Mouse (Mus musculus): ENCODE results near the gene Gm11555. TPM values are rescaled to one million over a fixed set of nuclear protein-coding genes. Genes with fewer than 3 reads are reported as not detected.
"Not testable (repeated sequence)": the region's sequence is repeated elsewhere in the genome, so short reads cannot be mapped to it uniquely, and the experiment has no call there.

Gm11555 gene
- polyA plus RNA-seq, 1 experiment from 2014 or later = not detected

GRCm38 (mm10) chr11:99646444-99646843 lies 3.6 kb downstream of the Gm11555 start:
- WGBS = 85% methylated on average over 15 of the region's 15 CpGs
- H3K36me3 ChIP-seq (ENCODE audit: control insufficient read depth, insufficient read depth, low read length) = no peaks in the 10 kb centered on the region

GRCm38 (mm10) chr11:99644351-99644750 lies 5.7 kb downstream of the Gm11555 start:
- Histone ChIP-seq H3K4me1 (ENCODE audit: control insufficient read depth, insufficient read depth, low read depth, low read length) (no peaks in the 10 kb centered on the region), H3K4me2 (ENCODE audit: low read length) (no peak overlapping the region), H3K36me3 (ENCODE audit: control insufficient read depth, insufficient read depth, low read length) (no peaks in the 10 kb centered on the region), H3K9me3 (ENCODE audit: control insufficient read depth, low read length) (no peaks in the 10 kb centered on the region), H3K9ac (ENCODE audit: low read depth, low read length) (no peak overlapping the region), H3K4me3 (ENCODE audit: low read length) (no peak overlapping the region), H3K27ac (ENCODE audit: low read depth, low read length) (no peak overlapping the region), H3K27me3 (replicated peaks; ENCODE audit: control insufficient read depth, insufficient read depth, low read length) (no peaks in the 10 kb centered on the region)
- no peak for ATAC-seq
- WGBS = 51% methylated on average over 3 of the region's 3 CpGs

More at GRCm38 (mm10) chr11:99646444-99646843, 3.6 kb downstream of the Gm11555 start:
- ATAC-seq = no peak
- H3K4me2 ChIP-seq (ENCODE audit: low read length) = no peak overlapping the region
- H3K27me3 ChIP-seq (replicated peaks; ENCODE audit: control insufficient read depth, insufficient read depth, low read length) = no peaks in the 10 kb centered on the region
- H3K4me3 ChIP-seq (ENCODE audit: low read length) = no peak overlapping the region
- H3K27ac ChIP-seq (ENCODE audit: low read depth, low read length) = no peak overlapping the region
- no peaks in the 10 kb centered on the region for H3K9me3 ChIP-seq (ENCODE audit: control insufficient read depth, low read length)
- no peaks in the 10 kb centered on the region for H3K4me1 ChIP-seq (ENCODE audit: control insufficient read depth, insufficient read depth, low read depth, low read length)
- no peak overlapping the region for H3K9ac ChIP-seq (ENCODE audit: low read depth, low read length)

- not testable (repeated sequence) for H3K4me1 ChIP-seq (ENCODE audit: control insufficient read depth, insufficient read depth, low read depth, low read length); H3K36me3 ChIP-seq (ENCODE audit: control insufficient read depth, insufficient read depth, low read length); H3K9ac ChIP-seq (ENCODE audit: low read depth, low read length); ATAC-seq; H3K4me3 ChIP-seq (ENCODE audit: low read length); H3K9me3 ChIP-seq (ENCODE audit: control insufficient read depth, low read length); H3K27me3 ChIP-seq (replicated peaks; ENCODE audit: control insufficient read depth, insufficient read depth, low read length); H3K4me2 ChIP-seq (ENCODE audit: low read length); H3K27ac ChIP-seq (ENCODE audit: low read depth, low read length)
- WGBS = 85% methylated on average over 6 of the region's 9 CpGs
These were observed 6.3 kb downstream of the Gm11555 start, which contains the start of gene Krtap4-7 for GRCm38 (mm10) chr11:99643635-99644139. Gene Krtap4-7 (minus strand): TSS chr11:99644089.

GRCm38 (mm10) chr11:99640926-99641325 lies 9.1 kb downstream of the Gm11555 start:
- Histone ChIP-seq H3K27ac (ENCODE audit: low read depth, low read length) (no peak overlapping the region), H3K4me3 (ENCODE audit: low read length) (no peak overlapping the region), H3K4me2 (ENCODE audit: low read length) (no peak overlapping the region), H3K4me1 (ENCODE audit: control insufficient read depth, insufficient read depth, low read depth, low read length) (no peaks in the 10 kb centered on the region), H3K36me3 (ENCODE audit: control insufficient read depth, insufficient read depth, low read length) (no peaks in the 10 kb centered on the region), H3K9ac (ENCODE audit: low read depth, low read length) (no peak overlapping the region), H3K9me3 (ENCODE audit: control insufficient read depth, low read length) (no peaks in the 10 kb centered on the region), H3K27me3 (replicated peaks; ENCODE audit: control insufficient read depth, insufficient read depth, low read length) (no peaks in the 10 kb centered on the region)
- ATAC-seq = no peak
- 69% methylated on average over 1 of the region's 1 CpGs for WGBS

- Histone ChIP-seq H3K27me3 (replicated peaks; ENCODE audit: control insufficient read depth, insufficient read depth, low read length) (no peaks in the 10 kb centered on the region), H3K4me1 (ENCODE audit: control insufficient read depth, insufficient read depth, low read depth, low read length) (no peaks in the 10 kb centered on the region), H3K4me3 (ENCODE audit: low read length) (no peak overlapping the region), H3K4me2 (ENCODE audit: low read length) (no peak overlapping the region), H3K9ac (ENCODE audit: low read depth, low read length) (no peak overlapping the region), H3K36me3 (ENCODE audit: control insufficient read depth, insufficient read depth, low read length) (no peaks in the 10 kb centered on the region), H3K9me3 (ENCODE audit: control insufficient read depth, low read length) (no peaks in the 10 kb centered on the region), H3K27ac (ENCODE audit: low read depth, low read length) (no peak overlapping the region)
- WGBS = 63% methylated on average over 1 of the region's 1 CpGs
- no peak for ATAC-seq
These were observed 12.9 kb downstream of the Gm11555 start for GRCm38 (mm10) chr11:99637086-99637485.

- Histone ChIP-seq H3K27ac (ENCODE audit: low read depth, low read length) (no peak within 1 kb of the TSS), H3K9ac (ENCODE audit: low read depth, low read length) (no peak within 1 kb of the TSS), H3K4me2 (ENCODE audit: low read length) (no peak within 1 kb of the TSS), H3K27me3 (replicated peaks; ENCODE audit: control insufficient read depth, insufficient read depth, low read length) (no peaks in the 10 kb centered on the region), H3K4me3 (ENCODE audit: low read length) (no peak within 1 kb of the TSS), H3K4me1 (ENCODE audit: control insufficient read depth, insufficient read depth, low read depth, low read length) (no peaks in the 10 kb centered on the region), H3K36me3 (ENCODE audit: control insufficient read depth, insufficient read depth, low read length) (no peaks in the 10 kb centered on the region), H3K9me3 (ENCODE audit: control insufficient read depth, low read length) (no peaks in the 10 kb centered on the region)
- 39% methylated on average over 8 of the region's 8 CpGs for WGBS
- no peak for ATAC-seq
These were observed 15.3 kb downstream of the Gm11555 start, which contains the start of gene Krtap4-2 for GRCm38 (mm10) chr11:99634653-99635134. Gene Krtap4-2 (minus strand): TSS chr11:99635084.

GRCm38 (mm10) chr11:99633293-99633692 lies 16.7 kb downstream of the Gm11555 start:
- no peak overlapping the region for H3K9ac ChIP-seq (ENCODE audit: low read depth, low read length)
- H3K4me3 ChIP-seq (ENCODE audit: low read length) = no peak overlapping the region
- H3K27ac ChIP-seq (ENCODE audit: low read depth, low read length) = no peak overlapping the region
- H3K4me1 ChIP-seq (ENCODE audit: control insufficient read depth, insufficient read depth, low read depth, low read length) = no peaks in the 10 kb centered on the region
- no peaks in the 10 kb centered on the region for H3K9me3 ChIP-seq (ENCODE audit: control insufficient read depth, low read length)
- H3K27me3 ChIP-seq (replicated peaks; ENCODE audit: control insufficient read depth, insufficient read depth, low read length) = no peaks in the 10 kb centered on the region
- no peaks in the 10 kb centered on the region for H3K36me3 ChIP-seq (ENCODE audit: control insufficient read depth, insufficient read depth, low read length)
- ATAC-seq = no peak
- H3K4me2 ChIP-seq (ENCODE audit: low read length) = no peak overlapping the region
- WGBS = 69% methylated on average over 2 of the region's 2 CpGs

GRCm38 (mm10) chr11:99630890-99631289 lies 19.1 kb downstream of the Gm11555 start:
- Histone ChIP-seq H3K27ac (ENCODE audit: low read depth, low read length) (no peak overlapping the region), H3K36me3 (ENCODE audit: control insufficient read depth, insufficient read depth, low read length) (no peaks in the 10 kb centered on the region), H3K27me3 (replicated peaks; ENCODE audit: control insufficient read depth, insufficient read depth, low read length) (no peaks in the 10 kb centered on the region), H3K4me2 (ENCODE audit: low read length) (no peak overlapping the region), H3K4me3 (ENCODE audit: low read length) (no peak overlapping the region), H3K9me3 (ENCODE audit: control insufficient read depth, low read length) (no peaks in the 10 kb centered on the region), H3K9ac (ENCODE audit: low read depth, low read length) (no peak overlapping the region), H3K4me1 (ENCODE audit: control insufficient read depth, insufficient read depth, low read depth, low read length) (no peaks in the 10 kb centered on the region)
- no peak for ATAC-seq
- 82% methylated on average over 3 of the region's 3 CpGs for WGBS

- 88% methylated on average over 4 of the region's 4 CpGs for WGBS
- Histone ChIP-seq H3K9me3 (ENCODE audit: control insufficient read depth, low read length) (no peaks in the 10 kb centered on the region), H3K4me3 (ENCODE audit: low read length) (no peak within 1 kb of the TSS), H3K4me1 (ENCODE audit: control insufficient read depth, insufficient read depth, low read depth, low read length) (no peaks in the 10 kb centered on the region), H3K4me2 (ENCODE audit: low read length) (no peak within 1 kb of the TSS), H3K36me3 (ENCODE audit: control insufficient read depth, insufficient read depth, low read length) (no peaks in the 10 kb centered on the region), H3K27me3 (replicated peaks; ENCODE audit: control insufficient read depth, insufficient read depth, low read length) (no peaks in the 10 kb centered on the region), H3K27ac (ENCODE audit: low read depth, low read length) (no peak within 1 kb of the TSS), H3K9ac (ENCODE audit: low read depth, low read length) (no peak within 1 kb of the TSS)
- ATAC-seq = no peak
These were observed 21.9 kb downstream of the Gm11555 start, which contains the start of gene Krtap4-1 for GRCm38 (mm10) chr11:99628138-99628537. Gene Krtap4-1 (minus strand): TSS chr11:99628238.
